Comparison of ENCODE assay signal across 21 mouse cellular contexts in genomic region chr9:89940428-89940827, GRCm38 (mm10). TPM values are rescaled to one million over a fixed set of nuclear protein-coding genes. Genes with fewer than 3 reads are reported as not detected.
DNase-seq lines count a peak whose midpoint lies in the region; ATAC-seq and TF ChIP-seq lines count a peak whose summit lies in the region.
"Had no signal": no experiment of that assay in that cellular context is flagged by ENCODE, and none has a peak within 500 bp of the region (broad histone marks: within the 10 kb centered on the region; RNA-seq: fewer than 3 reads in every experiment).

No protein-coding gene starts in this region.

- H3K36me3 ChIP-seq in stomach, postnatal 0 days (ENCODE audit: control insufficient read depth, insufficient read depth, low read length): no peaks in the 10 kb centered on the region
- H3K36me3 ChIP-seq: embryonic facial prominence, embryonic 10.5 days; G1E; heart, embryonic 13.5 days; limb, embryonic 13.5 days; lung, embryonic 15.5 days; midbrain, embryonic 12.5 days had no signal

- no peak overlapping the region for H3K4me3 ChIP-seq in layer of hippocampus, adult 2 months
- H3K4me3 ChIP-seq in stomach, postnatal 0 days (ENCODE audit: low read depth, low read length): no peak overlapping the region
- H3K4me3 ChIP-seq: embryonic facial prominence, embryonic 10.5 days; erythroblast, embryonic 14.5 days; heart, embryonic 13.5 days; limb, embryonic 13.5 days; lung, embryonic 15.5 days; midbrain, embryonic 12.5 days had no signal

- H3K9me3 ChIP-seq in stomach, postnatal 0 days (ENCODE audit: control insufficient read depth, low read length): no peaks in the 10 kb centered on the region
- H3K9me3 ChIP-seq: lung, embryonic 15.5 days; midbrain, embryonic 12.5 days had no signal

- H3K27me3 ChIP-seq in stomach, postnatal 0 days (ENCODE audit: control insufficient read depth, insufficient read depth, low read length): no peaks in the 10 kb centered on the region
- H3K27me3 ChIP-seq: heart, embryonic 13.5 days; limb, embryonic 13.5 days; lung, embryonic 15.5 days; midbrain, embryonic 12.5 days had no signal

- TF ChIP-seq EP300 in stomach, postnatal 0 days (optimal IDR thresholded peaks at IDR 0.05): no peak

- TF ChIP-seq CTCF in layer of hippocampus, adult 2 months (conservative IDR thresholded peaks at IDR 0.05): peak; percentile 54
- TF ChIP-seq CTCF in stomach, postnatal 0 days (IDR thresholded peaks at IDR 0.05; ENCODE audit: low read depth): peak; percentile 33

- no peak for ATAC-seq in stomach, postnatal 0 days (ENCODE audit: low FRiP score, low TSS enrichment)
- ATAC-seq: forebrain, postnatal 0 days; inflammation-experienced regulatory T-cells, adult 6 months had no signal

- no peaks in the 10 kb centered on the region for H3K4me1 ChIP-seq in stomach, postnatal 0 days (replicated peaks; ENCODE audit: control insufficient read depth, insufficient read depth)
- H3K4me1 ChIP-seq: embryonic facial prominence, embryonic 10.5 days; heart, embryonic 13.5 days; limb, embryonic 13.5 days; lung, embryonic 15.5 days; midbrain, embryonic 12.5 days had no signal

- H3K9ac ChIP-seq in stomach, postnatal 0 days (ENCODE audit: low read length): no peak overlapping the region
- H3K9ac ChIP-seq: forebrain, postnatal 0 days; heart, embryonic 13.5 days; limb, embryonic 13.5 days; lung, embryonic 15.5 days; midbrain, embryonic 12.5 days had no signal

- WGBS in stomach, postnatal 0 days: 62% methylated on average over 1 of the region's 1 CpGs

- no peak overlapping the region for H3K4me2 ChIP-seq in stomach, postnatal 0 days (replicated peaks; ENCODE audit: low read depth)
- H3K4me2 ChIP-seq: heart, embryonic 13.5 days; limb, embryonic 13.5 days; lung, embryonic 15.5 days; midbrain, embryonic 12.5 days had no signal

- no peak overlapping the region for H3K27ac ChIP-seq in layer of hippocampus, adult 2 months
- no peak overlapping the region for H3K27ac ChIP-seq in stomach, postnatal 0 days (replicated peaks)
- H3K27ac ChIP-seq: embryonic facial prominence, embryonic 10.5 days; heart, embryonic 13.5 days; limb, embryonic 13.5 days; lung, embryonic 15.5 days; midbrain, embryonic 12.5 days had no signal

- no peak for DNase-seq in layer of hippocampus, adult 2 months (ENCODE audit: low spot score in 2 of 2)
- no peak for DNase-seq in layer of hippocampus, postnatal 14 days (ENCODE audit: low spot score in 2 of 2)
- DNase-seq in thymus, postnatal 4 days: peak; percentile 18
- no peak for DNase-seq in thymus, postnatal 36 days
- peak; percentile 43 for DNase-seq in ZHBTc4 (ENCODE audit: low read depth, low spot score)
- peak; percentile 9 for DNase-seq in stomach, postnatal 0 days (ENCODE audit: low spot score)
- no peak for DNase-seq in urinary bladder, postnatal 36 days (ENCODE audit: low spot score in 2 of 2)
- DNase-seq in adrenal gland, postnatal 25 days: no peak
- DNase-seq: forebrain, postnatal 0 days; gastrocnemius, postnatal 25 days; thymus, postnatal 25 days had no signal

RNA-seq across cellular contexts. Expression of gene Rasgrf1, which starts 30.7 kb away (rescaled TPM):
- total RNA-seq in layer of hippocampus, adult 2 months (2021): 100 to 1,000 TPM; 480 to 498 TPM
- total RNA-seq in layer of hippocampus, postnatal 14 days (2021): 100 to 1,000 TPM; 248 to 271 TPM
- 0.13 and 0.22 TPM in 2 replicates for polyA plus RNA-seq in stomach, postnatal 0 days (2015; fragmentation: Nextera tagmentation; extraction: Ambion mirVana)
- 14.8 and 15.4 TPM in 2 replicates for total RNA-seq in adrenal gland, postnatal 25 days (2021)
- total RNA-seq: gastrocnemius, postnatal 25 days; hematopoietic stem cell, adult 5-6 weeks; neutrophil, adult 5-6 weeks had no signal
- polyA plus RNA-seq: erythroblast, embryonic 14.5 days; G1E had no signal

Comparison
In these comparisons a context has a peak if more than half of its experiments do, and no peak if none do; other contexts are left out.
1. DNase-seq: peak in thymus, postnatal 4 days (single experiment), ZHBTc4 (single experiment) and stomach, postnatal 0 days (single experiment); none in layer of hippocampus, adult 2 months (0 of 2), layer of hippocampus, postnatal 14 days (0 of 2), thymus, postnatal 36 days (0 of 2), urinary bladder, postnatal 36 days (0 of 2) and adrenal gland, postnatal 25 days (single experiment).
2. RNA of gene Rasgrf1, which starts 30.7 kb away (total RNA-seq): 480 to 498 TPM in layer of hippocampus, adult 2 months and 248 to 271 TPM in layer of hippocampus, postnatal 14 days; 14.8 to 15.4 TPM in adrenal gland, postnatal 25 days; every median in the first group is over 10 times any median in the second.